Mouse (Mus musculus) right cerebral cortex, adult 18-20 months (tissue): ENCODE results near the gene Hs1bp3.
A peak's percentile ranks its signal among the peaks of the same experiment; 100 is the strongest.

Experiments used
- DNase-seq: peaks from one replicate; pipeline ENCODE4 v3.0.0; 2022; ENCODE audit warnings: mixed read lengths

Hs1bp3 gene

DNA sequence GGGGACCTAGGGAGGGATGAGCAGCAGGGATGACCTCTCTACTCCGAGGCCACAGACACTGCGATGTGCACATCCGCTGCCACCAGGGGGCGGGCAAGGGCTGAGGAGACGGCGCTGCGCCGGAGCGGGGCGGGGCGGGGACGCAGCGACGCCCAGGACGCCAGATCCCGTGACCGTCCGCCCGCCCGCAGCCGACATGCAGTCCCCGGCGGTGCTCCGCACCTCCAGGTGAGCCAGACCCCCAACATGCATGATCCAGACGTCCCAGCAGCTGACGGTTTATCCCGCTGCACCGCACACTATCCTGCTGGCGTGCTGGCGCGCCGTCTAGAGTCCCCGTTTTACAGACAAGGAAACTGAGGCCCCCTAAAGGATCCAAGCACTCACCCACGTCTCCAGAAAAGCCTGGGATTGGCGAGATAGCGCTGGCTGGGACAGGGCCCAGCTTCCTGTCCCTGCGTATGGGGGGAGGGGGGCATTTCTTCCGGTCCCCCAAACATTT, at the start of gene Hs1bp3:
Hs1bp3 (plus strand) TSS at position 163 of the 502 bp plus-strand sequence.
- DNase-seq, result peak; percentile 87

DNA sequence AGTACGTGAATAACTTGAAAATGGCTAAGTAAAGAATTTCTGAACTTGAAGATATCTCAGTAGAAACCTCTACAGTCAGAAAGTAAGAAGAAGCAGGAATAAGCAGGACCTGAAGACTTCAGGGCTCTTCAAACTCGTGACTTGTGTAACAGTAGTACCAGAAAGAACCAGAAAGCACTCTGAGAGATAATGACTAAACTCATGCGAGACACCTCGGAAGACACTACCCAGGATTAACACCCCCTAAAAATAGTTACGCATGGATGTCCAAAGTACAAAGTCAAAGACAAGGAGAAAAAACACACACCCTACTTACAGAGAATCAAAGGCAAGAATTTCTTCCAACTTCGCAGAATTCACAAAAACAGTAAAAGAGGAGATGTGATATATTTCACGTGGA, 46.9 kb upstream of the Hs1bp3 start:
- no peak for DNase-seq

DNA sequence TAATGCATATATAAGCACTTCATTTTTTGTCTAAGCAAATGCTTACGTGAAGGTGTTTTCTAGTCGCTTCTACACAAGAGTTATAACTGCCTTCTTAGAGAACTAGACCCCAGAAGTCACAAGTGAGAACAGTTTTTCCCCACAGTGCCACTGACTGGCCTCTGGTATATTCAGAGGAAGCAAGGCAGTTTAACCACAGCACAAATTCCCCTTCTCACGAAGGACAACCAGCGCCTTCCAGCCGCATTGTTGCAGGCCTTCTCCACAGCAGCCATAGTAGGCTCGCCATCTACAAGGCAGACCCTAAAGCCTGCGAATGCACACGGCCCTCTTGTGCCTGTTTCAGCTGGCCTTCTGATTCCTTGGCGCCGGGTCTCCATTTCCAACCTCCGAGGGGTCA, 43.6 kb upstream of the Hs1bp3 start:
- no peak for DNase-seq

DNA sequence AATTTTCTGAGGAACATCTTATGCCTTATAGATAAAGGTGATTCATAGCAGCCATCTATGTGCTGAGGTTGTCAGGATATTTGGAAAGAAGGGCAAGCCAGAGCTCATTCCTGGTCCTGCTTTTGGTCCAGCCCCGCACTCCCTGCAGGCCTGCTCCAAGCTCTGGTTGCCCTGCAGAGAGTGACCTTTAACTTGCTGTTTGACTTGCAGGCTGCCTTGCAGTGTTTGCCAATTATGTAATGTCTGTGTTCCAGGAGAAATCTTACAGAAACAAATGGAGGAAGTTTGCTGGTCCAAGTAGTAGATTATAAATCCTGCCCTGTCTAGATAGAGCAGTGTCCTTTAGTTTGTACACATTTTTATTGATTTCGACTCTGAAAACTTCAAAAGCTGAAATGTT, 41.8 kb upstream of the Hs1bp3 start:
- DNase-seq, result no peak

DNA sequence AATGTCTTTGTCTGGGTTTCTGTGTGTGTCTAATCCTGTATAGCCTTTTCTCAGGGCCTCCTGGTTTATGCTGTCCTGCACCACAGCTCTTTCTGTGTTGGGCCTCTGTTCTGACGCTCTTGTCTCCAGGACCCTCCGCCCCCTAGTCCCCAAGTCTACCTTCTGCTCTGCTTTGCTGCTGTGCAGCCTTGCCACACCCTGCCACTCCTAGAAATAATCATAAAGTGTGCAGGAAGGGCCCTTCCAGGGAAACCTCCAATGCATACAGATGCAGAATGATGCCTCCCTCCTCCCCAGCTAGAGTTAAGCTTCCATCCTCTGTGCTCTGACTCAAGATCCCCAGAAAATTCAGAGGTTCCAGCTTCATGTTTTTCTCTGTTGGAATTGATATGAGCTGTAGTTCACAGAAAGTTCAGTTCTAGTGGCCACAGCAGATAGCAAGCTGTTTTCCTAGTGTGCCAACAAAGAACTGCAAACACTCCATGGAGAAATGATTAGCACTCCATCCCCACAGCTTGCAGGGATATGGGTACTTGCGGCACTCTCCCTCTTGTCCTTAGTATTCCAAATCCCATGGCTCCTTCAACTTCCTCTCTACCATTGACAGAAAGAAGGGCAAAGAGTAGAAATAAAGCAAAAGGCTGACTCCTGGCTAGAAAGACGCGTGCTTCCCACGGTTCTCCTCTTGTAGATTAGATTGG, 39.6 kb upstream of the Hs1bp3 start:
- no peak for DNase-seq

DNA sequence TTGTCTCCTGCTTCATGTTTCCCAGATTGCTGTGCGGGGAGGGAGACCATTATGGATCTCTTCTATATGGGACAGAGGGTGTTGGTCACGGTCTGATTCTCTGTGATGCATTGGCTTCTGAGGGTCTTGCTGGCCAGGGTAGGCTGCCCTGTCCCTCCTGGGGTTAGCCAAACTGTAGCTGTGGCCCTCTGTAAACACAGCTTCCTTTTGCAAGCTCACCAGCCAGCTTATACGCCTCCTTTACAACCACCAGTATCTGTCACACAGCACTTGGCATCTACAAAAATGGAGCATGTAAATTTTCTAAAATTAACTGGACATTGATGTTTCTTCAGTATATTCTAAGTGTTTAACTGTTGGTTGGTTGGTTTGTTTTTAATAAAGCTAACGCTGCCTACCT, 37.8 kb upstream of the Hs1bp3 start:
- DNase-seq, result no peak

DNA sequence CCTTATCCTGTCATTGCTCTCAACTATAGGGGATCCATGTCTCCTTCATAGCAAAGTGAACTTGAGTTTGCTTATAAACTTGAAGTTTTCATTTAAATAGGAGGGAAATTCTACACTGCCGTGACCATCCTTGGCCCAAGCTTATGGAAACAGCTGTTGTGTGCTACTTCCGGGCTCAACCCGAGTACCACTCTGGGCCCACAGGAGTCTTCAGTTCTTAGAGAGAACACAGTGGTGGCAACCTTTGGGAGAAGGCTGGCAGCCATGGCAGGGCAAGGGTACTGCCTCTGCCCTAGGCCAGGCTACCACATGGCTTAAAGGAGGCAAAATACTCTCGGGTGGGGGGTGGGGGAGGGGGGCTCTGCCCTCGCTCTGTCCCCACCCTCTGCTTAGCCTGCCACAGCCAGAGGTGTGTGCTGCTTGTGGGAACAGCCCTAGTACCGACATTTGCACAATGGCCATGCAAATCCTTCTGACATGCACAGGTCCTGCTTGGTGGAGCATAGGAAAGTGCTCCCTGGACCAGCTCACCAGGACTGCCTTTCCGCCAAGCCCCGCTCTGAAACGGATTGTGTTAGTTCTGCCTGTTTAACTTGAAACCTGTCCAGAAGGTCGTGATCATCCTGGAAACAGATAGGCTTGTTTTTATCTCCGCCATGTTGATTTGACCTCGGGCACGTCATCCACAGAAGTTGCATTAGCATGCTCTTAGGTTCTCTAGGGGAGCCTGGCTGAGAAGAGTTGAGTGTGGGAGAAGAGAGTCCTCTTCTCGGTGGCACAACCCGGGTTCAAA, 31.8 kb upstream of the Hs1bp3 start:
- no peak for DNase-seq

DNA sequence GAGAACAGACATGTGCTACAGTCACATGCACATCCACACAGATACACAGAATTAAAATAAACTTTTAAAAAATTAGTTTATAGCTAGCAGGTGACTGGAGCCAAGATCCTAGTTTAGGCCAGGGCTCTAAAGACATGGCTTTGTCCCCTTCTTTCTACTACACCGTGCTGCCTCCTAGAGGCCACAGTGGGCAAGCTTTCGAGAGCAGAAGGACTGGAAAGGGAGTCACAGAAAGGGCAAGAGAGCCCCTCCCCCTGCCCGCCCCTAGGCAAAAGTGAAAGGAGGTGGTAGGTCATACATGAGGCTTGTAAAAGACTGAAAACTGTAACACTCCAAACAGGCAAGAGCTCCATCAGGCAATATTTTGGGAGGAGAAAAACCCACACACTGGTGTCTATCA, 25.3 kb upstream of the Hs1bp3 start:
- DNase-seq, result no peak

DNA sequence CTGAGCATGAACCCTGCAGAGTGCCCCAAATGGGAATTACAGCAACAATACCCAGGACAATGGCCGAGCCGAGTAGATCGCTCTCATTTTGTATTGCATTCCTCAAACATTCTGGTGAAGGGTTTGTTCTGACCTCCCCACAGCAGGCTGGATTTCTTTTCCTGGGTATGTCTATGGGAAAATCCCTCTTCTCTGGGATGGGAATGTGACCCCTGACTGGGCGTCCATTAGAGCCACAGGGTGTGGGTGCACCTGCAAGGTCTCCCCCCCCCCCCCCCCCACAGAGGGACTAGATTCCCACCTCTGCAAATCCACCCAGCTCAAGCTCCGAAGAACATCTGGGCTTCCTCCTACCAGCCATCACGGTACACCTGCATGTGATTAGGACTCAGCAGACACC, 24.1 kb upstream of the Hs1bp3 start:
- DNase-seq, result no peak

DNA sequence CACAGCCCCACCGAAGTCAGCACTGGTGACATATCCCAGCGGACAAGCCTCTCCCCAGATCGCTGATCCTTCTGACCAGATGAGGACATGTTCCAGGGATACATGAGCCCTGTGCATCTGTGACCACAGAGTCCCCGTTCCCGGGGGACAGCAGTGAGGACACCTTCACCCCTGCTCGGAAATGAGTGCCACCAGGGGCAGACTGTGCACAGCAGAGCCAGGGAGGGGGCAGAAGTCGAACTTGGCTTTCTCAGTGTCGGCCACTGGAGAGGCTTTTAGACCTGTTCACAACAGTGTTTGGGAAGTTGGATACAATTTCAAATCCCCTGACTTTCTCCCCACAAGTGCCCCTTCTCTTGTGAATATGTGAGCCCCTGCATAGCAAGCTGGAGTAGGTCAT, 23.7 kb upstream of the Hs1bp3 start:
- DNase-seq, result no peak

DNA sequence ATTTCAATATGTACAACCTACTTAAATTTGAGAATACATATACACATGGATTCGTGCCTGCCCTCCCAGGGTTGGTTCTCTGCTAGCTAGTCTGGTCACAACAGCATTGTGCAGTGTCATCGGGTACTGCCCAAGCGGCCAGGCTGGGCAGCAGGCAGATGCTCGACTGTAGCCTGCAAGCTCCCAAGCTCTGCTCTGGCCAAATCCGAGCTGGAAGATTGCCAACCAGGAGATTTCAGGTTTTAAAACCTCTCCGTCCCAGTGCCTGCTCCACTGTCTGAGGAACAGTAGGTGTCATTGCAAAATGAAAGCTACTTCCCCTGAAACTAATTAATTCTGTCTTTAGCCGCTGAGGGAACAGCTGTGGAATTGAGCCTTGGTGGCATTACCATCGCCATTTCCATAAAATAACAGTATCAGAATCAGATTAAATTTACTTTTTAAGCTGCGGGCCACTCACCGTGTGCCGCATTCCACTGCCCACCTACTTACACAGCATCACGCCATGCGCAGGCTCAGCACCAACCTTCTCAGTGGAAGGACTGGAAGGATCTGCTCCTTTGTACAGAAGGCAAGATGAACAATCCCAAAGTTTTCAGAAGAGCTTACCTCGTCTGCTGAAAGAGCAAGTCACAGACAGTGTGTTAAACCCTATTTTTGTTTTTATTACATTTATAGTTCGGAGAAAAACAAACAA, 21.9 kb upstream of the Hs1bp3 start:
- peak; percentile 32 for DNase-seq

DNA sequence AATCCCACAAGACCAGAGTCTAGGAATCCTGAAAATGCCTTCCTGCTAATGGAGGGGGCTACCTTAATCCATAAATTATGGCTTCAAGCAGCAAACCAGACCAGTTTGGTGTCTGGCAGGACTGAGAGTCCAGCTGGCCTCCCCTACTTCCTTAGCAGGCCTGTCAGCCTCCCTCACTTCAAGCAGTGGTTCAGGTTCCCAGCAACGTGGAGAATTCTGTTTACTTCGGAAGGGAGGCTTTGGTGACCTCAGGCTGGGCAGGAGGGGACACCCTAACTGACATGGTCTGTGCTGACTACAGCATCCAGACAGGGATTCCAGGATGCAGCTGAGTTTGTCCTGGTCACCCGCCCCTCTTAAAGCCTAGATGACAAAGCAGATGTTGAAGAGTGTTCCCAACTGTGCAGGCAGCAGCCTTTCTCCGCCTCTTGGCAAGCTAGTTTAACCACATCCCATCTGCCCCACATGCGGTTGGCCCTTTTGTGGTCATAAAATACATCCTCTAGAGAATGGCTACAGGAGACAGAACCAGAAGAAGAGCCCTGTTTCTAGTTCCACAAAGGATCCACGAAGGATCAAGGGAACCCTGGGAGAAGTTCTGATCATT, 17.8 kb upstream of the Hs1bp3 start:
- DNase-seq, result no peak

DNA sequence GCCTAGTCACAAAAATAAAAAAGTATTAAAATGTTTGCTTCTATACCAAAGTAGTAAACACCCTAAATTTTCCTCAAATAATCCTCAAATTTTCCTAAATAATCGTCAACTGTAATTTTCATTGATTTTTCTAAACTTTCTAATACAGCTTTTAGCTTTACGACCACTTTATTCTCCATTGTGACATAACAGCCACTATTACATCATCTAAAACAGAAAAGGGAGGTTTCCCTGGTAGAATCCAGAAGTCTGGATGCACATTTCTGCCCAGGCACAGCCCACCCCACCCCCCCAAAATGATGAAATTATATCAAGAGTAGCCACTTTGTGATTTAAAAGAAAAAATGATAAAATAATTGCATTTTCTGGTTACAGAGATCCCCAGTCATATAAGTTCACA, 17.1 kb upstream of the Hs1bp3 start:
- DNase-seq, result no peak

DNA sequence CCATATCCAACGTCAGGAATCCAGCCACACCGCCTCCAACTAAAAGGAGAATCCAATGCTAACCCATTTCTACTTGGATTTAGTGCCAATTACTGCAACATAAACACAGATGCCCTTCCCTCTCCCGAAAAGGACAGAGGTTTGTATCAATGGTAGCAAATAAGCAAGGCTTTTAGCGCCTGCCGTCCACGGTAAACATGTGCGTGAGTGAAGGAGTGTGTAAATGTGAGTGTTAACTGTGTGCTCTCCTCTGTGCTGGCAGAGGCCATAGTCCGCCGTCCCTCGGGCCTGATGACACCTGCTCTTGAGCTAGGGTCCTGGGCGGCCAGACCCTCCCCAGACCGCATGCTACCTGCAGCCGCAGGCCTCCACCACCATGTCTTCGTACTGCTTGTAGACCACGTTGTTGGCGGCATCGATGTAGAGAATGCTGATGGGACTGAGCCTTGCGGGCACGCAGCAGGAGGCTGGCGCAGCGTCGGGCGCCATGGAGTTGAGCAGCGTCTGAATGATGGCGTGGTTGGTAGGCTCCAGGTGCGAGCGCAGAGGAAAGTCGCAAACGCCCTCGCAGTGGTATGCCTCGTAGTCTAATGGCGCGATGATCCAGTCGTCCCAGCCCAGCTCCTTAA, 15.5 kb upstream of the Hs1bp3 start:
- no peak for DNase-seq

DNA sequence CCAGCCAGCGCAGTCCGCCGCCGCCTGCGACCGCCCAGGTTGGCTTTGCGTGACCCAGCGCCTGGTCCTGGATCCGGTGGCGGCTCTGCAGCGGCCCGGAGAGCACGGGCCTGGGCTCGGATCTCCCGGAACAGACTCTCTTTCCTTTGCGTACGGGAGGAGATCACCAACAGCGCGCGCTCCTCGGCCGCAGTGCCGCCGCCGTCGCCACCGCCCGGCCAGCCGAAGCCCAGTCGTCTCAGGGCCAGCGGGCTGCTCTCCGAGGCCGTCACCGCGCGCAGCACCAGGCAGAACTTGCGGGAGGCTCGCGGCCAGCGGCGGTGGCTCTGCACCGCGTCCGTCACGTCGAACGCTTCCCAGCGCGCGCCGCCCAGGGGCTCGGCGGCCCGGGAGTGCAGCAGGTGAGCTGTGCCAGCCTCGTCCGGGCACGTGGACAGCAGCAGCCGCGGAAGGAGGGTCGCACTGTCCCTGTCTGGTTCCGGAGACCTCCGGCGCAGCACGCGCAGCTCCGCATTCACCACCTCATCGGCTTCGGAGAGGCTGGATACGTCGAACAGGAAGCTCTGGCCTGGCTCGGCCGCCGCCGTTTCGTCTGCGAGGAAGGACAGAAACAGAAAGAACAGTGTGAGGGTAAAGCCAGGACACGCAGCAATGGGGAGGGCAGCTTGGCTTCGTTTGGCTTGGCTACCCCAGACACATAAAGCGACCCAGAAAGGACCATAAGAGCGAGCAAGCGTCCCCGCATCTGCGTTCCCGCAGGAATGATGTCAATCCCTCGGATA, 14.7 kb upstream of the Hs1bp3 start:
- no peak for DNase-seq

DNA sequence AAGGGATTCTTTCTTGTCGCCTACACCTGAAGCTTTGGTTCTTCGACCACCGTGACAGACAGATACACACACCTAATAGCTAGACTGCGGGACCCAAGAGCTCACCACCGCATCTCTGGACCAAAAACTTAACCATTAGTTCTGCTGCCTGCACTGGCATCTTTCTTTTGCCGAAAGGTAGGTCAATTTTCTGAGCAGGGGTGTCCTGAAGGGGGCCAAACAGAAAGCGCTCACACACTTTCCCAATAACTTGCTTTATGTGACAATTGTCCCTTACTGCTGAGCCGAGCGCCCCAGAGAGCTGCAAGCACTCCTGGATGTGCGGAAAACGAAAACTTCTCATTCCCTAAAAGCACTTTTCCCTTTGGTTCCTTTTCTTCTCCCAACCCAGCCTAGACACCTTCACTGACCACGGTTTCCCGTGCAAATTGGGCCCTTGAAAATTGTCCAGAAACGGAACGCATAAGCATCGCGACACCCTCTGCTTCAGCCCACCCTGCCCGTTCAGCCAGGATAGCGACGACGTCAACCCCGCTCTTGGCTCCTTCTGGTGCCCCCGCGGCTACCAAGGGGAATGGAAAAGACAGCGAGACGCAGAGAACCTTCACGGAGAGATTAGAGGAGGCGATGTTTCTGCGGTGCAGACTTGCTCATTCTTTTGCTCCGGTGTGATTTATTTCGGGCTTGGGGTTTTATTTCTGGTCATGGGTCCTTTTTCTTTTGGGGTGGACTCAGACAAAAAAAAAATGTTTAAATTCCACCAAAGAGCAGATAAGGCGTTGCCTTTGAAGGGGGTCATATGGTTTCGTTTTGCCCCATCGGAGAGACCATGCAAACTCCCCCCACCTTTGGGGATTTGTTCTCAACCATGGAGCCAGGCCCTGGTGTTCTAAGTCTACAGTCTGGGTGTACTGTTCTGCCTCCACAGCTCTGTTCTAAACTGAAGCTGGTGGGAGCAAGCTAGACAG, 13.8 kb upstream of the Hs1bp3 start:
- DNase-seq, result no peak

DNA sequence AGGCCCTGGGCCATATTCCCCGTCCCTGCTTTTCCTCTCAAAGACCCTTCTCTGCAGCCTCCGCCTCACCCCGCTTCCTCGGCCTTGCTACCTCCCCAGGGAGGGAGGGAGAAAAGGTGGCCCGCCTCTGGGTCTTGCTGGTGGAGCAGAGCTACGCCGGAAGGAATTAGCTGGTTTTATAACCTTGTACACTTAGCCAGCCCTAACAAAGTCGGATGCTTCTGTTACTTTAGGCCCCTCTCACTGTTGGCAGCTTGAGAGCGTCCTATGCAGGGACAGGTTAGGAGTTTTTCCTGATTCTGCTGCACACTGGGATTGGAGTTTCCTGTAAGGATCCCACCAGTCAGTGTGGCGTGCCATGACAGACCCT, 13.1 kb upstream of the Hs1bp3 start:
- no peak for DNase-seq

DNA sequence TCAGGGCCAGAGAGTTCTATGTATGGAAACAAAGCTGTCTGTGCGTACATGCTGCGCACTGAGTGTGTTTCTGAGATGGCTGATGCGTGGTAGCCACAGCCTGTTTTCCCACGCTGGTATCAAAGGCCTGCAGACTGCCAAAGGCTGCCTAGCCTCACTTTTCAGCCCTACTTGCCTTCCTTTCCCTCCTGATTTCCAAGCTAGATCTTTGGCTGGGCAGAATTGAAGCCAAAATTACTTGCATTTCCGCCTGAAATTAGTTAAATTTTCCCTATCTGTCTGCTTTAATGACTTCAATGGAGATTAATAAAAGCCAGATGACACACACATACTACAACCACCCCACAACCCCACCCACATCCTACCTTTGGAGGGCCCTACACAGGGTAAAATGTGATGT, 12.7 kb upstream of the Hs1bp3 start:
- no peak for DNase-seq

DNA sequence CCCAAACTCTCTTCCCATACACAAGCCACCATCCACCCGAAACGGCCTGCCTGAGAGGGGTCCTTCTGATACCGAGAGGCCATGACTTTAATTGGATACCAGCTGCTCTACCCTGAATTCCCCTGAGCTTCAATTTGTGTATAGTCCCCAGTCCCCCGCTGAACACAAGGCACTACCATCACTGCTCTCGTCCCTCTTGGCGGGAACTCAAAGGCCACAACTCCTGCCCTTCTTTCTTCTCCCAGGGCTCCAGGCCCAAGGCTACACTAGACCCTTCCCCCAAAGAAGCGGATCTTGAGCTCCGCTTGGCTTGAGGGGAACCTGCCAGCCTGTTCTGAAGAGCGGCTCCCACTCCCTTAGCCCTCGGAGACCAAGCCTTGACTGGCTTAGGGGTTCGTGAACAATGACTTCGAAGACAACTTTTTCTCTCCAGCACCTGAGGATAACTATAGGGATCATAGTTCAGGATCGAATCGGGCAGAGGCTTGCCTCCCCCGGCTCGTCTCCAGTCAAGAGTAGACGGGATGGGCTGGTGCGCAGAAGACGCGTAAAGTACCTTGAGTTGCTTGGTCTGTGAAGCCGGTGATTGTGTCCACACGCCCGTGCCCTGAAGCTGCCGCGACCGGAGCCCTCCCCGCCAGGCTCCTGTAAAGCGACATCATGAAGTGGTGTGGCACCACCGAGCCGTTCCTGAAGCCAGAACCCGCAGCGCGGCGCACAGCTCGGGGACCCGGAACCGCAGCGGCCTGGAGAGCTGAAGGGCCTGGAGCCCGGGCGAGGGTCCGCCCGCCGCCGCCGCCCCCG, 12.0 kb upstream of the Hs1bp3 start:
- no peak for DNase-seq

DNA sequence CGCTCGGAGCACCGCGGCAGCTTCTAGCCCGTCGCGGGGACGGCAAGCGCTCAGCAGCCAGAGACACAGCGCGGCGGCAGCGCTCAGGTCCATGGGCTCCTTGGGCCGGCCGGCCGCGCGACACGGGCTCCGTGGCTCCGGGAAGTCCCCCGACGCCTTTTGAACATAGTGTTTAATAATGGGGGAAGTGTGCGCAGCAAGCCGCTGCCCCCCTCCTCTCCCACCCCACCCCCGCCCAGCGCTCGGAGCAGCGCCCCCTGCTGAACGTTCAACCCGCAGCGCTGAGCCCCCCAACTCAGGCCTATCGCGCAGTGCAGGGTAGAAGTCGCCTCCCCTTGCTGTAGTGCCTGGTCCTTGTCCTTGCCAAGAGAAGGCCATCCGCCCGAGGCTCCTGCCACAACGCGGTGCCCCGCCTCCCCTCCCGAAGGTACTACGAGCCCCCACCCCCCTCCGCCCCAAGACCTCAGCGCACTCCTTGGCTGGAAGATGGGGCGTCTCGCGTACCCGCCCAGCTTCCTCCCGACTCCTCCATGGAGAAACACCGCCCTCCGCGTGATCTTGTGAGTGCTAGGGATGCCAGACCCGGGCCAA, 11.3 kb upstream of the Hs1bp3 start, which contains the start of gene Gdf7:
Gdf7 (minus strand) TSS at position 114 of the 591 bp plus-strand sequence.
- no peak for DNase-seq
